Mouse (Mus musculus) frontal cortex, postnatal 25 days (tissue): Measurements from ENCODE around the gene Olfr1085.
"Not testable (repeated sequence)": the region's sequence is repeated elsewhere in the genome, so short reads cannot be mapped to it uniquely, and the experiment has no call there.

Experiments used
- DNase-seq, 2 experiments: peaks; one replicate each; pipeline ENCODE4 v3.0.0; 2022; ENCODE audit warnings: low spot score in 2 of 2

Gene Olfr1085

DNA sequence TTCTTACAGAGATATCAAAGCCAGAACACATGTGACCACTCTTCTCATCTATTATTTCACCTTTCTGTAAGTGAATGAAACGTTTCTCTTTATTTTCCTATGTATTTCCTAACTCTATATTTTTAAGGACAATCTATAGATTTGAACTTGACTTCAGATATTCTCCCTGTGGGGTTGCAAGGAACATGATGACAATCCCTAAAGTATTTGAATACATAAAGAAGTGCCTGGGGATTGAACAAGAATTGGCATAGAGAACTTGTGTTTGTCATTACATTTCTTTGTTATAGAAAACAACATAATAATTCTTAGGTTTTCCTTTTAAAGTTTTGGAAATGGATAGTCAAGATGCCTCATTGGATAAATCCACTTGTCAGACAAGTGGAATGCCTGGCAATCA lies at the start of gene Olfr1085:
Gene Olfr1085 (minus strand): TSS at position 101 of the 400 bp plus-strand sequence.
- no peak for DNase-seq

DNA sequence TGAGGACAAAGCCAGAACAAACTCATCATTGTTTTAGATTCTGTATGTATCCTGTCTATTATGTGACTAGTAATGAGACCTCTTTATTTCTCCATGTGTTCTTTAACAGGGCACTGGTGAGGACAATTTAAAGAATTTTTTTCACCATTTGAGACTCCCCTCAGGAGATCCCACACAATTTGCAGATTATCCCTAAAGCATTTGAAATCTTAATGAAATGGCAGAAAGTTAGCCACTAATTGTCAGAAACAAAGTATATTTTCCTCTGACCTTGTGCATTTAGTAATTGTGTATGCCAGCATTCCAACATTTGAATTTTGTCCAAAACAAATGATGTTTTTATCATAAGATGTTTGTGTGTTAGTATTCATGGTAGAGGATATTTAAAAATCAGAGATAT lies 36.5 kb upstream of the Olfr1085 start, which contains the start of gene Olfr1087:
Gene Olfr1087 (minus strand): TSS at position 101 of the 400 bp plus-strand sequence.
- DNase-seq = no peak

- no peak for DNase-seq
These were observed 18.2 kb upstream of the Olfr1085 start, which contains the start of gene Olfr1086 for GRCm38 (mm10) chr2:86679992-86680391. Gene Olfr1086, minus strand, starts transcription at chr2:86680092.

DNA sequence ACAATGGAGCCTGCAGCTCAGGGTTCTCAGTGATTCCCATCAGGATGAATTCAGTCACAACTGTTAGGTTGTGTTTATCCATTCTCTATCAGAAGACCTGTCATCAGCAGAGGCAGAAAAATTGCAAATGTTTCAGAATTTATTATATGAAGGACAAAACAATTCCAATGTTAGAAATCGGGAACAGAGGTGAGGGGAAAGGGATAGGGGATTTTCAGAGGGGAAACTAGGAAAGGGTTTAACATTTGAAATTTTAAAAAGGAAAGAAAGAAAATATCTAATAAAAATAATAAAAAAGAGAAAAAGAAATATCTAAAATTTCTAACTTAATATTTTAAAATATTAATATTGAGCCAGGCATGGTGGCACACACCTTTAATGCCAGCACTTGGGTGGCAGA lies 22.2 kb downstream of the Olfr1085 start, which contains the start of gene Olfr1084:
Gene Olfr1084 (minus strand): TSS at position 101 of the 400 bp plus-strand sequence.
- DNase-seq = not testable (repeated sequence)
